Mouse (Mus musculus) limb, embryonic 11.5 days (tissue): ENCODE data around the gene Gm21954. TPM values are rescaled to one million over a fixed set of nuclear protein-coding genes. Genes with fewer than 3 reads are reported as not detected.

Experiments
- ATAC-seq: fragments of 200-750 bp; cut with Nextera tagmentation; 2 replicates; pipeline ENCODE4 v1.8.0; 2017; ENCODE audit warnings: low read depth; ENCODE audit not compliant: insufficient number of reproducible peaks, low FRiP score, low TSS enrichment
- DNase-seq: peaks from one replicate; pipeline ENCODE4 v3.0.0-alpha.2; 2015; ENCODE audit warnings: low spot score
- H3K27ac ChIP-seq: fragments of 300-500 bp; sonication (generic); replicated peaks from 2 replicates; pipeline ENCODE4 v1.5.1; 2014; ENCODE audit warnings: low read depth, mild to moderate bottlenecking, low read length
- H3K27me3 ChIP-seq: fragments of 300-500 bp; sonication (generic); 2 replicates; pipeline ENCODE4 v1.6.1; 2014; ENCODE audit warnings: mild to moderate bottlenecking, low read length, mixed read lengths; ENCODE audit not compliant: control insufficient read depth, insufficient read depth
- H3K36me3 ChIP-seq: fragments of 300-500 bp; sonication (generic); 2 replicates; pipeline ENCODE4 v1.6.1; 2014; ENCODE audit warnings: mild to moderate bottlenecking, low read length, moderate library complexity, mixed read lengths; ENCODE audit not compliant: control insufficient read depth, insufficient read depth
- H3K4me1 ChIP-seq: fragments of 300-500 bp; sonication (generic); 2 replicates; pipeline ENCODE4 v1.6.1; 2014; ENCODE audit warnings: low read length, mixed read lengths; ENCODE audit not compliant: control insufficient read depth, insufficient read depth
- H3K4me2 ChIP-seq: fragments of 300-500 bp; sonication (generic); 2 replicates; pipeline ENCODE4 v1.6.1; 2014; ENCODE audit warnings: low read depth, mild to moderate bottlenecking, moderate library complexity; ENCODE audit not compliant: severe bottlenecking
- H3K4me3 ChIP-seq: fragments of 300-500 bp; sonication (generic); 2 replicates; pipeline ENCODE4 v1.5.1; 2014; ENCODE audit warnings: low read depth, low read length
- H3K9ac ChIP-seq: fragments of 300-500 bp; sonication (generic); 2 replicates; pipeline ENCODE4 v1.6.1; 2014; ENCODE audit warnings: mild to moderate bottlenecking, low read length
- H3K9me3 ChIP-seq: fragments of 300-500 bp; sonication (generic); 2 replicates; pipeline ENCODE4 v1.6.1; 2016; ENCODE audit warnings: low read length; ENCODE audit not compliant: control insufficient read depth
- WGBS: fragments of 180-500 bp; shearing (Covaris S2); extraction: QIAGEN DNeasy Blood & Tissue Kit; methylation state at CpG from one replicate; pipeline ENCODE4 v1.1.7; 2014; 5-methylcytosine and 5-hydroxymethylcytosine counted together
- polyA plus RNA-seq: library from polyadenylated mRNA; unstranded; fragments of >200 nt; fragmentation: Nextera tagmentation; extraction: Ambion mirVana; gene quantifications from 2 replicates; pipeline ENCODE4 v1.2.1, GENCODE M21; 2014

Gm21954 gene
- polyA plus RNA-seq, 1 experiment from 2014 or later: not detected

DNA sequence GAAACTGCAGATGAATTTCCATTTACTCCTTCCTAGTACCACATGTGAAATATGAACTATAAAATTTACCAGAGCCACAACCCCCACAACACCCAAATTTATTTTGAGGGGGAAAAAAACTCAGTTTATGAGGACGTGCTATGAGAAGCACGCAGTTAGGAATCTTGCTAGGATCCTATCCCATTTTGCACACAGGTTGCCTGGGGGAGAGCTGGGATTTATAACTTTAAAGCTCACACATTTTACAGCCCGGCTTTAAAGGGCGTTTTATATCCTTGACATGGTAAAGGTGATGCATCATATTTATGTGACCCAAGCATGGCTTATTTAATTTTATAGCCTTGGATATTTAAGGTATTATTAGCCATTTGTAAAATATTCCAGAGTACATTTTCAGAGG is 7.3 kb upstream of the Gm21954 start:
- ATAC-seq: peak; percentile 54; the same call in 1 of the 2 replicates
- H3K36me3 ChIP-seq: no peaks in the 10 kb centered on the region
- WGBS: 10% methylated on average over 4 of the region's 4 CpGs
- no peak overlapping the region for H3K4me3 ChIP-seq
- no peak overlapping the region for H3K4me2 ChIP-seq
- no peak overlapping the region for H3K9ac ChIP-seq
- no peaks in the 10 kb centered on the region for H3K27me3 ChIP-seq
- peaks cover 24% of the 10 kb centered on the region for H3K4me1 ChIP-seq
- DNase-seq: no peak
- H3K27ac ChIP-seq: no peak overlapping the region; the same call in 1 of the 2 replicates
- no peaks in the 10 kb centered on the region for H3K9me3 ChIP-seq

DNA sequence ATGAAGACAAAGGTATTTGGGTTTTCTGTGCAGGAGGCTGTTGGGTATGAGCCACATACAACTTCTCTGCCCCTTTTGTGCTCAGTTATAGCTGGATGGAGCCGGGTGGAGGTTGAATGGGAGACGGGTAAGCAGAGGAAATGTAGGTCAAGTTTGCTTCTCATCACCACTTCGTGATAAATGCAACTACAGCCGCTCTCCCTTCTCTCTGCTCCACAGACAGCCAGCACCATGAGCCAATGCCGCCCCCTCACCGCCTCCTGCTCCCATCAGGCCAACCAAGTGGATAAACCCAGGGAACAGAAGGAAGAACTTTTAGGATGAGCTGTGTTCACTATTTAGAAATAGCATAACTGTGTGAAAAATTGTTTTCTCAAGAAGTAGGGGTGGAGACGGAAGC is 4.7 kb upstream of the Gm21954 start:
- H3K27me3 ChIP-seq: no peaks in the 10 kb centered on the region
- H3K9ac ChIP-seq: no peak overlapping the region
- no peak overlapping the region for H3K4me3 ChIP-seq
- DNase-seq (no peak), ATAC-seq (no peak)
- no peaks in the 10 kb centered on the region for H3K36me3 ChIP-seq
- H3K27ac ChIP-seq: no peak overlapping the region
- no peaks in the 10 kb centered on the region for H3K9me3 ChIP-seq
- H3K4me2 ChIP-seq: no peak overlapping the region
- peaks cover 30% of the 10 kb centered on the region for H3K4me1 ChIP-seq
- 90% methylated on average over 7 of the region's 7 CpGs for WGBS

DNA sequence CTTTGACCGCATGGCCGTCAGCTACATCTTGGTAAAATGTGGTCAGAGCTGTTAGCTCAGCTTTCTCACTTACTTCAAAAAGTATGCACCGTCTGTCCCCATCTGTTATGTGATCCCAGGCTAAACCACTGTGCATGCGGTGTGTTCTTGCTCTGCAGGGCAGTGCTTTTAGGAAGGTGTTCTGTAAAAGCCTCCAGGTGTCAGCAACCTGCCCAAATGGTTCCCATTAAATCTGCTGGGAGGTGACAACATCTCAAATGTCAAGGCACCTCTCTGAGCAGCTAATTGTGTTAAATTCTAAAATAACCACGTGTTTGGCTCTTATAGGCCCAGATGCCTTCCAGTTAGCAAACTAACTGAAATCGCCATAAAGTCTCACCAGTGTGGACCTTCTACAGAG is 1.1 kb upstream of the Gm21954 start:
- WGBS: 23% methylated on average over 6 of the region's 6 CpGs
- peaks cover 11% of the 10 kb centered on the region for H3K4me1 ChIP-seq
- ATAC-seq (peak; percentile 92), DNase-seq (peak; percentile 74)
- H3K4me2 ChIP-seq: no peak overlapping the region
- no peaks in the 10 kb centered on the region for H3K36me3 ChIP-seq
- H3K27ac ChIP-seq: peak overlapping the region; percentile 87; the same call in 1 of the 2 replicates
- H3K27me3 ChIP-seq: no peaks in the 10 kb centered on the region
- H3K9me3 ChIP-seq: no peaks in the 10 kb centered on the region
- no peak overlapping the region for H3K9ac ChIP-seq
- H3K4me3 ChIP-seq: no peak overlapping the region

- WGBS: 85% methylated on average over 9 of the region's 9 CpGs
- Histone ChIP-seq H3K9me3 (no peaks in the 10 kb centered on the region), H3K4me3 (no peak overlapping the region), H3K36me3 (no peaks in the 10 kb centered on the region), H3K27me3 (no peaks in the 10 kb centered on the region), H3K4me2 (no peak overlapping the region), H3K4me1 (peaks cover 6% of the 10 kb centered on the region), H3K27ac (no peak overlapping the region), H3K9ac (no peak overlapping the region)
- ATAC-seq (no peak), DNase-seq (peak; percentile 14)
Observed at GRCm38 (mm10) chr3:55466348-55466747, 5.7 kb downstream of the Gm21954 start.

GRCm38 (mm10) chr3:55465785-55466184 is 6.2 kb downstream of the Gm21954 start:
- 89% methylated on average over 8 of the region's 8 CpGs for WGBS
- DNase-seq: peak; percentile 13
- H3K9me3 ChIP-seq: no peaks in the 10 kb centered on the region
- no peak overlapping the region for H3K27ac ChIP-seq
- no peak overlapping the region for H3K4me2 ChIP-seq
- H3K9ac ChIP-seq: no peak overlapping the region
- H3K4me1 ChIP-seq: peaks cover 6% of the 10 kb centered on the region
- H3K27me3 ChIP-seq: no peaks in the 10 kb centered on the region
- H3K36me3 ChIP-seq: no peaks in the 10 kb centered on the region
- no peak for ATAC-seq
- no peak overlapping the region for H3K4me3 ChIP-seq

- Histone ChIP-seq H3K27ac (no peak overlapping the region), H3K4me1 (peaks cover 6% of the 10 kb centered on the region), H3K36me3 (no peaks in the 10 kb centered on the region), H3K9me3 (no peaks in the 10 kb centered on the region; the same call in 1 of the 2 replicates), H3K27me3 (no peaks in the 10 kb centered on the region), H3K4me3 (no peak overlapping the region), H3K4me2 (no peak overlapping the region), H3K9ac (no peak overlapping the region)
- DNase-seq (no peak), ATAC-seq (no peak)
- 69% methylated on average over 3 of the region's 3 CpGs for WGBS
Observed at GRCm38 (mm10) chr3:55464226-55464625, 7.8 kb downstream of the Gm21954 start.

- Histone ChIP-seq H3K4me2 (no peak overlapping the region), H3K4me1 (peaks cover 6% of the 10 kb centered on the region), H3K9me3 (no peaks in the 10 kb centered on the region; the same call in 1 of the 2 replicates), H3K9ac (no peak overlapping the region), H3K4me3 (no peak overlapping the region), H3K36me3 (no peaks in the 10 kb centered on the region), H3K27me3 (no peaks in the 10 kb centered on the region), H3K27ac (no peak overlapping the region)
- ATAC-seq (no peak), DNase-seq (peak; percentile 21)
- 84% methylated on average over 4 of the region's 4 CpGs for WGBS
Observed at GRCm38 (mm10) chr3:55462904-55463668, 8.9 kb downstream of the Gm21954 start.

DNA sequence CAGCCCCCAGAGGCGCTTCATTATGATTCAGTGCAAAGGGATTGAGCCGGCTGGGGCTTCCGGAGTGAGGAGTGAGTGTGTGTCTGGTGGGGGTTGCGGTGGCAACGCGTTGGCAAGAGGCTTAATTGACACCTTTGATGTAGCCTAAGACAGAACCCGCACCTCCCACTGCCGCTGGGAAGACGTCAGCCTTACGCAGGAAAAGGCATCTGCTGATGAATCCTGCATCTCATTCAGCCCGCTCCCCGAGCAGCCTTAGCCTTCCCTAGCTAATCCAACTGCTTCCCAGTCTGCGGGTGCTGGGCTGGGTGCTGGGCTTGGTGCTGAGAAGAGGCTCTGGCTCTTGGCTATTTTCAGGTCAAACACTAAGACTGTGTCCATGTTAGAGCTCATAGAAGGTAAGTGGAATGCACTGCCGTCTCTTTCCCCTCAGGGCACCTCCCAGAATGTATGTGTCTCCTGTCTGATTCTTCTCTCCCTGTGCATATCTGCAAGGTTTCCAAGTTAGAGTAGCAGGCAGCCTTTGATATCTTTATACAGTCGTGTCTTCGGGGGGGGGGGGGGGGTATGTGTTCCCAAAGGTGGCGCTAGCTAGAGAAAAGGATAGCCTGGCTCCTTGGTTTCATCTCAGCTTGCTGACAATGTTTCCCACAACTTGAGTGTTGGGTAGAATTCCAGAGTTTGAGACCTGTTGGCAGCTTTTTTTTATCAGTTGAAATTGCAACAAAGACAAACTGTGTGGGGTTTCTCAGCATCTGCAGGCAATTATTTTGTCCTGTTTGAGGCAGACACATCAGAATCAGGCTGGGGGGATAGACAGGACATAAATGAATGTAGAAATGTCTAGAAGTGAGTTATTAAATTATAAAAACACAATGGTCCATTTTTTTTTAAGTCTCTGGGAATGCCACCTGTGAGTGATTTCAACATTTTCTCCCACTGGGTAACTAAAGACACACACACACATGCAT is 10.0 kb downstream of the Gm21954 start:
- Histone ChIP-seq H3K4me1 (peaks cover 6% of the 10 kb centered on the region), H3K9me3 (no peaks in the 10 kb centered on the region; the same call in 1 of the 2 replicates), H3K4me2 (peak overlapping the region; percentile 67), H3K9ac (peak overlapping the region; percentile 45), H3K36me3 (no peaks in the 10 kb centered on the region), H3K27me3 (no peaks in the 10 kb centered on the region), H3K4me3 (peak overlapping the region; percentile 23; the same call in 1 of the 2 replicates), H3K27ac (peak overlapping the region; percentile 82)
- peak; percentile 69 for DNase-seq
- under 1% methylated on average over 17 of the region's 17 CpGs for WGBS
- ATAC-seq: peak; percentile 49
